Mouse (Mus musculus) CH12.LX (cell line): ENCODE data around the gene Ptch2.

Experiments used
- CTCF ChIP-seq, 2 experiments: IDR thresholded peaks in 1 of 2; conservative IDR thresholded peaks in 1 of 2; 2 replicates each; pipeline ENCODE4 v1.5.1; 2011 to 2012; ENCODE audit warnings: low read depth in 2 of 2, low read length in 2 of 2, improper control_type of control experiment in 1 of 2, inconsistent platforms in 1 of 2, mild to moderate bottlenecking in 1 of 2, moderate library complexity in 1 of 2
- GABPA ChIP-seq: IDR thresholded peaks from 2 replicates; pipeline ENCODE4 v1.6.1; 2012; ENCODE audit warnings: low read depth, low read length, improper control_type of control experiment, inconsistent platforms; ENCODE audit not compliant: insufficient replicate concordance
- MAZ ChIP-seq: IDR thresholded peaks from 2 replicates; pipeline ENCODE4 v1.6.1; 2012; ENCODE audit warnings: low read depth, mild to moderate bottlenecking, inconsistent platforms, low read length, improper control_type of control experiment, moderate library complexity
- MXI1 ChIP-seq: IDR thresholded peaks from 2 replicates; pipeline ENCODE4 v1.6.1; 2011; ENCODE audit warnings: mild to moderate bottlenecking, low read depth, low read length, improper control_type of control experiment
- POLR2A ChIP-seq: IDR thresholded peaks from 2 replicates; pipeline ENCODE4 v1.6.1; 2011; ENCODE audit warnings: low read depth, mild to moderate bottlenecking, improper control_type of control experiment, low read length
- POLR2AphosphoS2 ChIP-seq: IDR thresholded peaks from 2 replicates; pipeline ENCODE4 v1.6.1; 2011; ENCODE audit warnings: low read depth, low read length, improper control_type of control experiment
- TBP ChIP-seq: conservative IDR thresholded peaks from 2 replicates; pipeline ENCODE4 v1.6.1; 2011; ENCODE audit warnings: low read depth, low read length, improper control_type of control experiment
- USF1 ChIP-seq: IDR thresholded peaks from 2 replicates; pipeline ENCODE4 v1.6.1; 2014; ENCODE audit warnings: low read depth, mild to moderate bottlenecking, inconsistent platforms, low read length, improper control_type of control experiment
- ZC3H11A ChIP-seq: IDR thresholded peaks from 2 replicates; pipeline ENCODE4 v1.6.1; 2012; ENCODE audit warnings: low read depth, mild to moderate bottlenecking, inconsistent platforms, low read length, improper control_type of control experiment
- ZMIZ1 ChIP-seq: IDR thresholded peaks from 2 replicates; pipeline ENCODE4 v1.6.1; 2012; ENCODE audit warnings: low read depth, mild to moderate bottlenecking, inconsistent platforms, low read length, improper control_type of control experiment
- ZNF384 ChIP-seq: IDR thresholded peaks from 2 replicates; pipeline ENCODE4 v1.6.1; 2012; ENCODE audit warnings: low read depth, low read length, improper control_type of control experiment, inconsistent platforms

DNA sequence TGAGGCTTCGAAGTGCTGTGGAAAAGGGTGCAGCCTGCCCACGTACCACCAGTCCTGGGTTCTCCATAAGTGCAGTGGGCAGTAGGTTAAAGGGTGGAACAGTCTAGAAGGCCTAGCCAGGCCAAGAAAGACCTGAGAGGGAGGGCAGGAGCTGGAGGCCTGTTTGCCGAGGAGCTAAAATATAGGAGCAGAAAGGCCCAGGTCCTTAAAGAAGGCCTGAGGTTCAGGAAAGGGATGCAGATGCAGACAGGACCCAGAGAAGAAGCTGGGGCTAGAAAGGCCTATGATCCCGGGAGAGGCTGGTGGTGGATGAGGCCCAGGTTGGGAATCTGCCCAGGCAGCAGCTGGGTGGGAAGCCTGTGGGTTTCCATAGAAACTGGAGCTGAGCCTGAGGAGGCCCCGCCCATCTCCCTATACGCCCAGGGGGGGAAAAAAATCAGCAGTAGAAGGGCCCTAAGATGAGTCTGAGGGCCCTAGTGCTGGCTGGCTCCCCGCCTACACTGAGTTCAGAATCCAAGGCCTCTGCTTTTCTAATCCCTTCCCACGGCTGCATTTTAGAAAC, 29.6 kb downstream of the Ptch2 start, which contains the start of gene Btbd19:
- TF ChIP-seq POLR2A, result no peak; the same call in 1 of the 2 replicates
- no peak for TF ChIP-seq CTCF (conservative IDR thresholded peaks at IDR 0.05 in 1 of 2, IDR thresholded peaks at IDR 0.05 in 1 of 2; ENCODE audit: low read depth in 2 of 2, low read length in 2 of 2)
- TF ChIP-seq USF1, result no peak
- peak; percentile 25; the same call in 1 of the 2 replicates for TF ChIP-seq ZNF384
- no peak for TF ChIP-seq MXI1
- TF ChIP-seq ZMIZ1, result no peak
- TF ChIP-seq ZC3H11A, result no peak
- no peak for TF ChIP-seq GABPA
- TF ChIP-seq MAZ, result no peak
- TF ChIP-seq POLR2AphosphoS2, result no peak
- TF ChIP-seq TBP, result no peak
